Mouse (Mus musculus): ENCODE measurements around the gene C2cd4d.

C2cd4d gene

GRCm38 (mm10) chr3:94413031-94413679 lies 50.9 kb downstream of the C2cd4d start, which contains the start of gene Tdrkh:
Gene Tdrkh, plus strand, starts transcription at chr3:94413273.
- DNase-seq (ENCODE audit: low read depth, low spot score), result peak; percentile 97
